Mouse (Mus musculus) kidney, postnatal 10 days (tissue): ENCODE measurements at regions not wholly inside any gene's neighbourhood (a gene's known extent, or its start where the extent isn't known, plus 50 kb on each side); places are given as distances from the start of the nearest gene placed in this dataset.

ENCODE experiments used
- DNase-seq: peaks from one replicate; pipeline ENCODE4 v3.0.0; 2021; ENCODE audit warnings: mixed read lengths

DNA sequence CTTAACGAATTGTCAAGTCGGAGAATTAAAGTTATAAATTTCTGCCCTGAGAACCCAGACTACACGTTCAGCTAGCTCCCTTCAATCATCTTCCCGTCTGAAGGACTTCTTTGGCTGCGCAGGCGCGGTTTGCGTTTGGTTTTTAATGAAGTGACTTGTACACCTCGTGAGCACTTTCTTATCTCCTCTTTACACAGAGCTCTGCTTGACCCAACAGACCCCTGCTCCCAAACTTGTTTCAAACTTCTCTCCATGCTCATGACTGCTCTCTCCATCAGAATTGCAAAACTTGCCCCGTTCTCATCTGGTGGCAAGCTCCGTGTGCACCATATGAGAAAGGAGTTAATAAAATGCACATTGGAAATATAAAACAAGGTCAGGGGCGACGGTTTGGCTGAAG is 257.2 kb upstream of the Nt5e start:
- no peak for DNase-seq

DNA sequence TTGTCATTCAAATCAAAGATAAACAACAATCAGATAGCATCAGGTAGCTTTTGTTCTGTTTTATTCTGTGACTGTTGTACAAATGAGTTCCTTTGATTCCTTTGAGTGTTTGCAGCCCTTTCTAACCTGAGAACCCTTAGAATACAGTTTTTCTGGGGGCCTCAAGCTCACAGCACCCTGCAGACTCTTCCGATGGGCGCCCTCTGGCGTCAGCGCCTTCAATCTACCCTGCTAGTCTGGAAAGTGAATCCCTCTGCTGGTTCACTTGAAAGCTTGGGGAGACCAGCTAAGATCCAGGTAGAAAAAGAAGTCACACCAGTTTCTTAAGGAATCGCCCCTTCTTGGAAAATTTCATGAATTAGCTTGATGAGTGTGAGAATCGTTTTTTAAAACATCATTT is 253.8 kb upstream of the Nt5e start:
- DNase-seq, result peak; percentile 76

DNA sequence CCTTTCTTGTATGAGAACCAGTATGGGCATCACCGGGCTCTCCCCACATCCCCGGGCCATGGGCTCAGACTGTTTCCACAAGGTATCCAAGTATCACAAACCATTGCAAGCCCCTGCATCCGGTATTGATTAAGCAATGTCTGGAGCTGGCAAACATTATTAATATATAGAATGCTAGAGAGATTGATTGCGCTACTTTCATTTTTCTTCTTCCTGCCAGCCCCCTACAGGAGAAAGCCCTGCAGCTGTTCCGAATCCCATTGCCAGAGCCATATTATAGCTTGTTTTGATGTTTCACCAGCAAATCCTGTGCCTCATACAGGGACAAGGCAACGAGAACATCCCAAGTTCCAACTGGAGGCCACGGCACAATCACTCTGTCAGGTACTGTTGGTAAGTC is 253.4 kb upstream of the Nt5e start:
- DNase-seq, result no peak

DNA sequence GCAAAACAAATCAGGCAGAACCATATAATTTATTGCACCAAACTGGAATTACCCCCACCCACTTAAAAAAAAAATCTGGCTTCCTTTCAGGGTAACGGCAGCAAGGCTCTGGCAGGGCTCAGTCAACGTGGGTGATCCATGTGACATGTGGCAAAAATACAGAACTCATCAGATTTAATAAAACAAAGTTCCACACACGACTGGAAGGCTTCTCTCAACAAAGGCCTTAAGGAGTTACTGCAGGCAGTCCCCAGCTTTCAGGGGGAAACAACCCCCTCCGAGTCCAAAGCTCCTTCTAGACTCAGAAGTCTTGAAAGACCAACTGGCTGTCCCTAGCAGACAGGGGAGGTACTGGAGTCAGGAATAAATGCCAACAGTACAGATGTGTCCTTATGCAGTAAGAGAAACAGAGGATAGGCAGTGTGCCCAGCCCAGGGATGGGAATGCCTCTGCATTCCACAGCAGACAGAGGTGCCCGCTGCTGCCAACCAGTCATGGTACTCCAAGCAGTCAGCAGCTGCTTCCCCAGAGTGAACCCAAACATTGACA is 244.0 kb upstream of the Nt5e start:
- peak; percentile 8 for DNase-seq

DNA sequence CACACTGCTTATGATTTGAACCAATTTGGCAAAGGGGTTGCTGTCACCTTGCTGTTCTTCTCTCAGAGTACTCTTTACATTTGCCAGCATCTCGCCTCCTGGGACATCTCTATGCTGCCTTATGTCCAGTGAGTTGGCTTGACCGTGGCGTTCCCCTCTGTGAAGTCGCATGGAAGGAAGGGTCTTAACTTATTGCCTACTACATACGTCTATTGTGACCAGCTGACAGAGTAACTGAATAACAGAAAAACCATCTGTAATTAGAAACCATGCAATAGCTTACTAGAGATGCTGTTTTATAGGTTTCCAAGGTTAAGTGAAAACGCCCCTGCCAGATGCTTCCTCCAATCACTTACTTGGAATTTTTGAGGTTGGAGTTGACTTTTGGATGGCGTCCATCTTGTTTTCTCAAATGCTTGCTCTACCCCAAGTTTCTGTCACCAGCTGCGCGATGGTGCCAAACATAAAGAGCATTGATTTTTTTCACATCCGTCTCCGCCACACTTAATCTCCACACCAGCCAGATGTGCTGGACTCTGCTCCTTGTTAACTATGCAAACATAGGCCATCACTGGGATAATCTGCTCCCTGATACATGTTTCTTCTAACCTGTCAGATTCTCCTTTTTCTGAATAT is 241.7 kb upstream of the Nt5e start:
- no peak for DNase-seq

DNA sequence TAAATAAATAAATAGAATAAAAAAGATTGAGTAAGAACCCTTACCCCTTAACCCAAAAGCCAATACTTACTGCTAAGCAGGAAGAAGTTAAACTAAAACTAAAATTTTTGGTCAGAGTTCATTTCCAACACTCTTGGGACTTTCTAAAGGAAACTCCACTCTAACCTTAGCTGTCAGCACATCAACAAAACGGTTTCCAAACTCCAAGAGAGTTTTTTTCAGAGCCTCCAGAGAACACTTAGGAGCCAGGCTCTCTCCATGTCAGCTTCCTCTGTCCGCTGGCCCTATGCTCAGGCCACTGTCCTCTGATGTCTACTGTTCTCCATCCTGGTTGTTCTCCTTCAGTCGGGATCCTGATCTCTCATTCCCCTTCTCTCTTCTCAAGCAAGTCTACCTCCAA is 241.1 kb upstream of the Nt5e start:
- no peak for DNase-seq

DNA sequence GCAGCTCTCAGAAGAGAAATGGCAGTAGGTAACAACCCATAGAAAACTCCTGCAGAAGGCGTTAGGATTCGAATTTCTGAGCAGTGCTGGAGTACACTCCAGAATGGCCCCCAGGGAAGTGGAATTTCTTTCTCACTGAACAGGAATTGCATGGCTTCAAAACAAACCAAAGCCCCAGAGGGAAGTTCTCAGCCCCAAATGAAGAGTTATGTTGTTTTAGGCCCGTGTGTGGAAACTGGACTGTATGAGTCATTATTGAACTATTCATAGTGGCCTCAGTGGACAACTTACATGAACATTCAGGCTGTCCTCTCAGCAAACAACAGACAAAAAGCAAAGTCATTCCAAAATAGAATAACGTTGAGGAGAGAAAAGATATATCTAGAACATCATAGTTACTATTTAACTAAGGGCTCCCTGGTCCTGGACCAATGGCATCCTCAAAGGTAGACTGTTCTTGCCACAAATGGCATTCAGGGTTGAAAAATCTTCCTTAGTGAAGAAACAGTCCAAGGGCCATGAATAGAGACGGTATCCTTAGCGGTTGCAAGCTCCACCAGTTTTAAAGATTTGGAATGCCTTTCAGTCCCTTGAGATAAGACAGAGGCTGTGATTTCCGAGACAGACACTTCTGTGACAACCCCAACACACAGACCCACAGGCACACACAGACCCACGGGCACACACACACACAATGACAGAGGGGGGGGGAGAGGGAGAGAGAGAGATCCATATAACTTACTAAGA is 235.0 kb upstream of the Nt5e start:
- no peak for DNase-seq

DNA sequence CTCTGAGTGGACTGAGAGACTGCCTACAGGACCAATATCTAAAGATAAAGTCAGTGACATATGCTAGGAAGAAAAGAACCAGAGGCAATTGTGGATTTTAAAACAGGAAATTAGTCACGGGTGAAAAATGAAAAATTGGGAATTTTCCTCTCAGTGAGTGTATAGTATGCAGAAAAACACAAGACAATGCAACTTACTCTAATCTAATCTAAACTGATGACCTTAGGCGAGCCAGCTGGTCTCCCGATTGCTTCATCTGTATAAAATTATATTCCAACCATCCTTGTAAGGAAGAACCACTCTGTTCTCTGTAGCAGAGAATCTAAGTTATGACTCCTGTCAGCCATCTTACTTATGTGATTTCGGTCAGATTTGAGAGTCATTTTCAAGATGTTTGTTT is 234.4 kb upstream of the Nt5e start:
- DNase-seq, result no peak

DNA sequence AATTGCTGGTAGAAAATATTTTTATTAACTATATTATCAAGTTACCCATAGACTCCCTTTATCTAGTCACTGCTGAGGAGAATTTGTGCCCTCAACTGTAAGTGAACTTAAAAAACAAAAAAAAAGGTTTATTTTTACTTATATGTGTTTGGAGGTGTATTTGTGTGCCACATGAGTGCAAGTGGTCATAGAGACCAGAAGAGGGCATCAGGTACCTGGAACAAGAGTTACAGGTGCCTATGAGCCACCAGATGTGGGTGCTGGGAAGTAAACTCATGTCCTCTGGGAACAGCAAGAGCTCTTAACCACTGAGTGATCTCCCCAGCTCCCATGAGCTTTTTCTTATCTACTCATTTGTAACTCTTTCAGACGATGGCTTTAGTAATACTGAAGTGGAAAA is 213.9 kb upstream of the Nt5e start:
- DNase-seq, result no peak

DNA sequence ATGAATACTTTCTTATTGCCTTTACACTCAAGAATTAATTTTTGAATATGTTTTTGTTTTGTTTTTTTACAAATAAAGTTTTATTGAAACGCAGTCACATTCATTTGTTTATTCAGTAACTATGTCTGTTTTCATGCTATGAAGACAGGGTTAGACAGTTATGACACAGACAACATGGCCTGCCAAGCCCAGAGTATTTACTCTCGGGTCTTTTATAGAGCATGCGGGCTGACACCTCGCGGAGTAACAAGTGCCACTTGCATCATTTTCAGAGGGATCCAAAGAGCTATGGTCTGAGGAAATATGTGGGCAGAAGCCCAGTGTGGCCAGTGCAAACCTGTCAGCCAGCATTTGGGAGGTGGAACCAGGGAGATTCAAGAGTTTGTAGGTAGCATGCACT is 206.5 kb upstream of the Nt5e start:
- DNase-seq, result no peak

DNA sequence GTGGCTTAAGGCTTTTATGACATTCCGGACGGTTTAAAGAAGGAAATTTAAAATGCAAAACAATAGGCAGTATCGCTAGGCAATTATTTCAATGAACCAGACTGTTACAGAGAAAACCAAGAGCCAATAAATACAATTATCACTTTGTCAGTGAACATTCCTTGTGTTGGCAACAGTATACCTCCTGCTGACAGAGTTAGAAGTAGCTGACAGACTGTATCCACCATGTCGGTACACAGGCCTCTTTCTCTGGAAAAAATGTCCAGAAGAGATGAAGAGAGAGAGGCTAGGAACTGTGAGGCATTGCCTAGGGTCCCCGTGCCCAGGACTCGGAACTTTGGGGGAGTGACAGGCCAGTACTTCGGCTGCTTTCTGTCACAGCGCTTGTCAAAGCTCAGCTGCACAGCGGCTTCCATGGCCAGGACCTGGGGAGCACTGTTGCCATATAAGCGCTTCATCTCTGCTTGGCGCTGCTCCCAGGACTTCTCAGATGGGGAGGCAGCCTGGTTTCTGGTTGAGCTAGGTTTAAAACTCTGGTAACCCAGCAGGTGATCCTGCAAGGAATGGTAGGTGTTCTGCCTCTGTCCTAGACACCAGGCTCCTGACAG is 205.9 kb upstream of the Nt5e start:
- no peak for DNase-seq

DNA sequence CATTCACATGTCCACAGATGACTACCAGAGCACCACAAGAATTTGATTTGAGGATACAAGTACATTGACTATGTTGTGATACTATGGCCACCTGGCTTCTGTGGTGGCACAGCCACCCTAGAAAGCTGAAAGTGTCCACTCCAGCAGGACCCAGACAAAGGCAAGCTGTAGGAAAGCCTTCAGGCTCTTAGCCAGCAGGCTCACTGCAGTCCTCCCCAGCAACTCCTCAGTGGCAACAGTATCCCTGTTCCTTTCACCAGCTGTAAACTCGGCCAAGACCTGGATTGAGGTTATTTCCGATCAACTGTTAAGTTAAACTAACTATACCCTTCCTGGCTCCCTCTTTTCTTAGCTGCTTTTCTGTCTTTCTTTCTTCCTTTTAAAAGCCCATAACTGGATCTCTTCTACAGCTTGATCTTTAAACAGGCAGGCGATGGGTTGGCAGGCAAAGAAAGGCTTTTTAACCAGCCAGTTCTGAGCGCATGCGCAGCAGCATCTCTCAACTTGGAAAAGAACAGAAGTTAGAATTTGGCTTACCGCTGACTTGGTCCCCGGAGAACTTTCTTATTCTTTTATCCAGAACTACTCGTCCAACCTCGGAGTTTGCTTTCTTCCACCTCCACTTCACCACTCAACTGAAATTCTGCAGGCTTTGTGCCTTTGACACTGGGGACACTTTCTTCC is 202.5 kb upstream of the Nt5e start:
- peak; percentile 6 for DNase-seq

DNA sequence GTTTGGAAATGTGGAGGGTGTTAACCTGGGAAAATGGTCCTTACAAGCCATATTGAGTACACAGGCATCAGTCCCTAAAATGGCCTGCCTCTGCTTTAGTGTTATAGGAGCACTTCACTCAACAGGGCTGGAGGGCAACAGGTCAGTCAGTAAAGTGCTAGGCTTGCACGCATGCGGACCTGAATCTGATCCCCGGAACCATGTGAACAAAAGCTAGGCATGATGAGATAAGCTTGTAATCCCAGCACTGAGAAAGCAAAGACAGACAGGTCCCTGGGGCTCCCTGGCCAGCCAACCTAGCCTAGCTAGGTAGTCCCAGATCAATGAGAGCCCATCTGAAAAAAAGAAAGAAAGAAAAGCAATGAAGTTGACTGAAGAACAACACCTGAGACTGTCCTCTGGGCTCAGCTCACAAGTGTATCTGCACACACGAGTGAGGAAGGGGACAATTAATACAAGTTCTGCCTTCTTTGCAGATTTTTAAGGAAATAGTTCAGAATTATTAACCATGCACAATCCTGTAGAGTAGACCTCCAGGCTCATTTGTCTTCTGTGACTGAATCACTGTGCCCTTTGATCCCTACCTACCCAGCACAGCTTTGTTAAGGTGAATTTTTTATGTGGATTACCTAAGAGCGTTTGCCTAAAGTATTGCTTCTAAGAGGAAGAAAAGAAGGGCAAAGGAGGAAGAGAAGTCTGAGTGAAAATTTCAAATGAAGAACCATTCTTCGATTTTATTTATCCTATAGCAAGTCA is 163.8 kb upstream of the Nt5e start:
- DNase-seq, result no peak

DNA sequence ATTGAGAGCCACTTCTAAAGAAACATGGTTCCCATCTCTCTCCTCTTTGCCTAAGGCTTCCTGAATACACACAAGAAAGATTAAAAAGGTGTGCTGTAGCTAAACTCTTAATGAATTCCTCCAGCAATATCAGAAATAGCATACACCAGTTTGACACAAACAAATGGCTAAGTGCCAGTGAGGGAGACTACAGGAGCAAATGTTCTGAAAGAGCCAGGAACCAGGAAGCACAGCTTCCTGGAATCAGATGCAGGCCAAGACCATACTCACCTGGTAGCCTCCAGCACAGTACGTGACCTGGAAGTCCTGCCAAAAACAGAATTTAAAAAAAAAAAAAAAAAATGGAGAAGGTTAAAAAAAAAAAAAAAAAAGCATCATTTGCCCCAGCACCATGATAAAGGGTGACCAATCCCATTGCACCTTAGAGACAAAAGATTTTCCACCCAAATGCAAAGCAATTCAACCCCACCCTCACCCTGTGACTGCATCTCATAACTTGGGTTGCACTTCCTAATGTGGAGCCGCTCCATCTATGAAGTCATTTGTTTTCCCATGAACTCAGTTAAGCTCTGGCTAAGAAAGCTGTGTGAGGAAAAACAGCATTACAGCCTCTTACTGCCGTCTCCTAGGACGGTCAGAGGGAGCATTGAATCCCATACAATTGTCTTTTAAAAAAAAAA is 149.3 kb upstream of the Nt5e start:
- no peak for DNase-seq

DNA sequence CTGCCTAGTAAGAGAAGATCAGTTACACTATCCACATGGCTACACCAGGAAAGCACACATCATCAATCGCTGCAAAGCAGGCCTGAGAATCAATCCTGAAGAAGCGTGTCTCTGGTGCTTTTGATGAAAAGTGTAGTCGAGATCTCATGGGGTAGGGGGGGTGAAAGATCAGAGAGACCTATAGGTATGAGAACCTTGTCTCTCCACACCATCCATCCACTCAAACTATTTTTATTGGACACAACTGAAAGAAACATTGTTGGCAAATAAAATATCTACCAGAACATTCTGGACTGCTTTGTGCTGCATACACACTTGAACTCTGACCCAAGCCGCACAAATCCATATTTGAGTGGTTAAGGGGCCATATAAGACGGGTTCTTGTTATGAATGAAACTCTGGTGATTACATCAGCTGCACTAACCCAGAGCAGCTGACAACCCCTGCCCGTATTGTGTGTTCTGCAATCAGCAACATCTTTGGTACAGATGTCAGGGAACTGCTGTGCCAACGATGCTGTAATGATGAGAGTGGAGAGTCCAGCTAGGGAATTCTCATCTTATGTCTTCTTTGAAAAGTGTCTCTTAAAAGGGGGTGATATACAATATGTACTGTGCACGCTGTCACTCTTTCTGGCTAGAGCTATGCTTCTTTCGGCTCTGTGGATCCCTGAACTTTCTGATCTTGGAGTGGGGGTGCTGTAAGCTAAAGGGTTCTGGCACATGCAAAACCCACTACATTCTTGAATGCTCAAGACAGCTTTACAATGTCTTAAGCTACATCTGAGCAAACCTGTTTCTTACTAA is 145.6 kb upstream of the Nt5e start:
- no peak for DNase-seq

DNA sequence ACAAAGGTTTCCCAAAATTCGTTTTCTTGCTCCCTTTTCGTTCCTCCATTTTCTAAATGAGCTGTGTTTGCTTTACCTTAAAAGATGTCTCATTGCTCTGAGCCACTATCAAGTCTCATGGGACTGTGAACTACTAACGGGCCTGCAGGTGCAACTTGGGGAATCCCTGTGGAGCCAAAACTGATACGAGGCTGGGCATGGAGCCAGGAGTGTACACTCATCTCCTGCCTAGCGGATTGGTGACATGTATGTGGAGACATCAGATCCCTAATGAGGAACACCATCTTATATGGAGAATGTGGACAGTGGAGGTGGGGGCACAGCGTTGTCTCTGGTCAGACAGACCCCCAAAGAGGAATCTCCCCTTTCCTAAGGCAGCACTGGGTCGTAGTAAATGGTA is 119.6 kb upstream of the Nt5e start:
- no peak for DNase-seq

DNA sequence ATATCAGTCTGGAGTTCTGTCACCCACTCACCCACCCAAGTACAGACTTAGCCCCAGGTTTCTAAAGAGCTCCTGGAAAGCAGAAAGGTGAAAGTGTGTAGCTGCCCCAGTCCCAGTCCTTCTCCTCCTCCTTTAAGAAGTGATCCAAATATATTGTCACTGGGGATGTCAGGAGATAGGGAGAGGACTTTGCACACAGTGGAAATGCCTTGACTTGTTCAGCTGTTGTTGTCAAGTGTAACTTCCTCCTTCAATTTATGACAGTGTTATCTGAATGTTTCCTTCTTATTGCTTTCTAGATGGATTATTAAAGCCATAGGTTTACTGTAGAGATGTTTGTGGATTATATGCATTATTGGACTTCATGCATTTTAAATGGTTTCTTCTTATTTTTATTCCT is 119.0 kb upstream of the Nt5e start:
- no peak for DNase-seq

DNA sequence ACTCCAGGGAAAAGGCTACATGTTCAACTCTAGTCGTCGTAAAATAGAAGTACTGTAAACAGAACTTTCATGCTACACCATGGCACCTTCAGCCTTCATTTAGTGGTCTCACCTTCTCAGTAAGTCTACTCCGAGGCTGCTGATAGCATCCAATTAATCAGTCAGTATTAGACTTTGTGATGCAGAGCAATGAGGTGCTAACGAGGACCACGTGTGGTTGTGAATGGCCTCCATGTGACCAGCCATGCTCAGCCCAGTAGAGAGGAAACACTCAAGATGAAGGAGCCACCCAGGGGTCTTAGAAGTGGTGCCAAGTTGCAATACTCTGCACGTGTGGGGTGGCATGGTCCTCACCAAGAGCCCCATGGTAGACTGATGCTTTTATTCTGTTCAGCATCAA is 112.2 kb upstream of the Nt5e start:
- no peak for DNase-seq

DNA sequence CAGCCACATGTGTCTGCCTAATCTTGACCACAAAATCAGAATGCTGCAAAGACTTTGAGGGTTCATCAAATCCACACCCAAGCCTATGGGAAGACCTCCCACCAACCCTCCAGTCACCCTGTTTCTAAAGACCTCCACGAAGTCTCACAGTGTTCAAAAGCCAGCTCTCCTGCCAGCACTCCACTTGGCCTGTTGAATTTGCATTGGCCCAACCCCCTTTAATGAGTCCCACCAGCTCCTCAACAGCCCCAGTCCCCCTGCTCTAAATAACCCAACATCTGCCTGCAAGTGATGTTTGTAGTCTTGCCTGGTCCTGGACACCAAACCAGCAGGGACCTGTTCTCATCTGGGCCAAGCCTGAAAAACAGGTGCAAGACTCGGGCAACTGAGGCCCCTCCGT is 106.6 kb upstream of the Nt5e start:
- DNase-seq, result no peak

DNA sequence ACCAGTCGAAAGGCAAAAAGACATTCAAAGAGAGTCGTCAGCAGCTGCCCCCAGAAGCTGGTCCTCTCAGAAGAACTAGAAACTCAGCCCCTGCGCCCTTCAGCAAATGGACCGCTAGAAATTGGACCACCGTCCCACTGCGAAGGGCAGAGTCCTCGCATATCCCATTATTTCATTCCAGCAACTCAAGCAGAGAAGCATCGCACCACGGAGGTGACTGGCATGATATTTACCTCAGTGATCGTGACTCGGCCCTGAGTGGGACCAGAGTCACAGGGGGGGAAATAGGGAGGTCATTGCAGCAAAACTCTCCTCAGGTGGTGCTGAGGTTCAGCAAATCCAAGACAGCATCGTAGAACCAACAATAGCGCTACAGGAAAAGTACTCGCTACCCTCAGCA is 105.7 kb upstream of the Nt5e start:
- DNase-seq, result no peak

DNA sequence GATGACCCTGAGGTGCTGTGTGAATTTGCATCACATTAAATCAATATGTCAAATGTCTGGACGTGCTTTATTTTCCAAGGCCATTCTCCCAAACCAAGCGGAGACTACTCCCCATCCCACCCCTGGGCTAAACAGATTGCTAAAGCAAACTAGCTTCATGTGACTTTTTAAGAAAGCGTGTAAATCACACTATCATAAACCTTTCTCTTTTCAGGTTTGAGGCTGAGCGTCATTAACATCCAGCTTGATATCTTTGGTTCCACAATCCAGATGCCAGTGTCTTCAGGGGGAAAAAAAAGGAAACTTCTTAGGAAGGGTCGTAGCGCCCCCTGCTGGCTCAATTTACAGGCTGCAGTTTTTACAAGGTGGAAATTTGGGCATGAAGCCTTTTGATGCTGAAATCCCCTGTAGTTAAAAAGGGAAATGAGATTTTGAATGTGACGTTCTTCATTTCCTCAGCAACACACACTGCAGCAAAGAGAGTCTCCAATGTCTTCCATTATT is 105.1 kb upstream of the Nt5e start:
- peak; percentile 79 for DNase-seq
